Mouse (Mus musculus): Measurements from ENCODE around the gene Gp1ba.
A peak's percentile ranks its signal among the peaks of the same experiment; 100 is the strongest.

The Gp1ba gene

DNA sequence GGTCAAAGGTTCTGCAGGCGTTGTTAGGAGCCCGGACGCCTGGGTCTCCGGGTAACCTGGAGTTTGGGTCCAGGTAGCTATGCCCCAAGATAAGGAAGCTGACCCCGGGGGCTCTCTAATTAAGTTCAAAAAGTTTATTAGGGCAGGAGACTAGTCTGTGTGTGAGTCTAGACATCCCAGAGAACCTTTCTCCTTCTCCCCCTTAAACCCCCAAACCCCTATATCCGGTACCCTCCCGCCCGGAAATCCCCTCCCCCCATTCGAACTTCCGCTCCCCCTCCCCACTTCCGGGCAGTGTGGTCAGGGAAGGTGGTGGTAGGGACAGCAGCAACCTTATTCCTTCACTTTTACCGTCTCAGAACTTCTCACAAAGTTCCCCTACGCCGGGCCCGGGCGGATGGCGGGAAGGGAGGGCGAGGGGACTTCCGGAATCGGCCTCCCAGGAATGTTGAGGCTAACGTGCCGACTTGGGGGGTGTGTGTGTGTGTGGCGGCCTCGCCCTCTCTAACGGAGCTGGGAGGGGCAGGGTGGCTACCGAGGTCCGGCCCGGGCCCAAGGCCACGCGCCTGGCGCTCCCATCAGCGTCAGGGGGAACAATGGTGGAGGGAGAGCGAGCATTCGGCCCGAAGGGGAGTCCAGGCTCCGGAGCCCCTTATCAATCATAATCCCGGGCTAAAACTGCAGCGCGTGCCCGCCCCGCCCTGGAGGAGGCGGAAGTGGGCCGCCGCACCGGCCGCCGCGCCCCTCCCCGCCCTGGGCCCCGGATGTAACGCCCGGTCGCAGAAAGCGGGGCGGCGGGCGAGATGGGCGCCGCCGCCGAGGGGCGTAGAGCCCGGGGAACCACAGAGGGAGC, 14.6 kb downstream of the Gp1ba start:
- DNase-seq (ENCODE audit: low read depth, low spot score), result no peak

- peak; percentile 72 for DNase-seq (ENCODE audit: low read depth, low spot score)
These were observed 15.4 kb downstream of the Gp1ba start, which contains the start of gene Pfn1 for GRCm38 (mm10) chr11:70654198-70654922. Gene Pfn1 (minus strand): TSS chr11:70654644.

DNA sequence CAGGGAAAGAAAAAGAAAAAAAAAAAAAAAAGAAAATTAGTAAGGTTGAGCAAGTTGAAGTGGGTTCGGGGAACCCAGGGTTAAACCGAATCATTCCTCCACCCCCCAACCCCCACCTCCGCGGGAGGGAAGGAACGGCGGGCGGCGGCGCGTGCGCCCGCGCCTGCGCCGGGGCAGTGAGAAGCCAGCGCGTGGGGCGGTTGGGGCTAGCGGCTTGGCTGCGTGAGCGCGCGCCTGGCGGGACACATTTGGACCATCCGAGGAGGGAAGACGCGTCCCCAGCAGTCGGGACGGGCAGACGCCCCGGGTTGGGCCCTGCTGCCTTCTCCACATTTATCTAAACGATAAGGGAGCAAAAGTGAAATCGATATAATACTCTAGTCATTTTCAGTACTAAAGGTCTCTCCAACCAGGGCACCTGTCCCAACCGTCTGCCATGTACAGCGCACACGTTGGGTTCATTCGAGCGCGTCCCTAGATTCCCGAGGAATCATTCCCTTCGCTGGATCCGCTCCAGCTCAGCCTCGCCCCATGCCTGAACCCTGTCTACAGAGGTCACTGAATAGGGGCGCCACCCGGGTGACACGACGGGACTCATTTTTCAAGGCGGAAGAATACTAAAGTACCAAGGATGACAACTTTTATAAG, 16.1 kb downstream of the Gp1ba start:
- peak; percentile 67 for DNase-seq (ENCODE audit: low read depth, low spot score)

GRCm38 (mm10) chr11:70655571-70656455, 16.9 kb downstream of the Gp1ba start:
- DNase-seq (ENCODE audit: low read depth, low spot score), result no peak

DNA sequence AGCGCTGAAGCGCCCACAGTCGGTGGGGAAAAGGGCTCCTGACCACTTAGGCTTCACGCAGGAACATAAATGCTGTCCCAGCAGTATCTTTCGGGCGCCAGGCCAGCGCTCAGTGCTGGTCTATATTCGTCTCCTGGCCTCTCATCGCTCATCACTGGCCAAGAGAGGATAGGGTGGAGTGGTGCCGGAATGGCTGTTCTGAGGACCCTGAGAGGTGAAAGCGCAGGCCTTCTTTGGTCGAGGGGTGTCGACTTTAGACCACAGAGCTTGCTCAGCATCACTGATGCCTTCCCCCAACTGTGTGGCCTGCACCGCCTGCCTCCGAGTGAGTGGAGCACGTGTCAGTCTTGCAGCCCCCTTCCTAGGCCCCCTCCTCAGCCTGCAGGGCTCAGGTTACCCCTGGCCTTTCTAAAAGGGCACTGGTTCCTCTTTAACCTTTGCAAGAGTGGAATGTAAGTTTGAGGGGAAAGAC, 17.6 kb downstream of the Gp1ba start:
- DNase-seq (ENCODE audit: low read depth, low spot score), result no peak

DNA sequence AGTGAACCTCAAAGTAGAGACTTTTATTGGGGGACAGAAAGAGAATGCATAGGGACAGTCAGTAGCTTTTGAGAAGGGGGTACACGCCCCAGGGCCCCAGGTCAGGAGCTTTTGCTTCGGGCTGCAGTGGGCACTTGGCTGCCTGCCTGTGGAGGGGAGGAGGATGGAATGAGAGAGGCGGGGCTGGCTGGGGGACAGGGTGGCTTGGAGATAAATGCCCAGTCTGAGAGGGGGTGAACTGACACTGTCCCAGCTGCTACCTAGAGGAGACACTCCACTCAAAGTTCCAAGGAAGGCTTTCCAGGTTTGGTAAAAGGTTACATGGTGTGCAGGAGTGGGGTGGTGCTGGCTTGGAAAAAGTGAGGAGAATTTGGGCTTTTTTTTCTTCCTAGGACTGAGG, 18.0 kb downstream of the Gp1ba start, which contains the start of gene Eno3:
Eno3 (plus strand) TSS at position 239 of the 400 bp plus-strand sequence.
- no peak for DNase-seq (ENCODE audit: low read depth, low spot score)

DNA sequence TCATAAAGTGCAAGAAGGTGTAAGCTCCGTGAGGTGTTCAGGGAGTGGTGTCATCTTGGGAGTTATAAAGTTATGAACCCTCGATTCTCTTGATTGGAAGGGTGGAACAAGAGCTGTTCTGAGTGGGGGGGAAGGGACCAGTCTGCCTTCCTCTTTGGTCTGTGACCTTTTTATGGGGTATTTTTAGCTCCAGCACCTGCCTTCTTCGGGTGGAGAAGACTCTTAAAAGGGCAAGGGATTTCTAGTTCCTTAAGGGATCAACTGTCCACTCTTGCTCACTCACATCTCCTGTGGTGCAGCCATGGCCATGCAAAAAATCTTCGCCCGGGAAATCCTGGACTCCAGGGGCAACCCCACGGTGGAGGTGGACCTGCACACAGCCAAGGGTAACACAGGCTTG, 18.7 kb downstream of the Gp1ba start:
- DNase-seq (ENCODE audit: low read depth, low spot score), result no peak

- DNase-seq (ENCODE audit: low read depth, low spot score), result no peak
These were observed 19.1 kb downstream of the Gp1ba start for GRCm38 (mm10) chr11:70657991-70658390.

DNA sequence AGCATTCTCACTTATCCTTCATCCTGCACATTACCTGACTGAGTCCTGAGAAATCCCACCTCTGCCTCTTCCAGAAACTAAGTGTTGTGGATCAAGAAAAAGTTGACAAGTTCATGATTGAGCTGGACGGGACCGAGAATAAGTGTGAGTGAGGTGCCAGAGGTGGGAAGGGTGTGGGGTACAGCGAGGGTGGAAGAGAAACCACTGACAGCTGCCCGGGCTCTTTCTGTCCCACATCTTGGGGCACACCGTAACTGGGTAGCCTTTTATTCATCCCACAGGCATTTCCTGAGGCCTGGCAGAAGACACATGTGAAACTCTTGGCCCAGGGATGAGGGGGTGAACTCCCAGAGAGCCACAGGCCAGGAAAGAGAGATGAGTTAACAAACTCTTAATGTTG, 19.6 kb downstream of the Gp1ba start:
- no peak for DNase-seq (ENCODE audit: low read depth, low spot score)

DNA sequence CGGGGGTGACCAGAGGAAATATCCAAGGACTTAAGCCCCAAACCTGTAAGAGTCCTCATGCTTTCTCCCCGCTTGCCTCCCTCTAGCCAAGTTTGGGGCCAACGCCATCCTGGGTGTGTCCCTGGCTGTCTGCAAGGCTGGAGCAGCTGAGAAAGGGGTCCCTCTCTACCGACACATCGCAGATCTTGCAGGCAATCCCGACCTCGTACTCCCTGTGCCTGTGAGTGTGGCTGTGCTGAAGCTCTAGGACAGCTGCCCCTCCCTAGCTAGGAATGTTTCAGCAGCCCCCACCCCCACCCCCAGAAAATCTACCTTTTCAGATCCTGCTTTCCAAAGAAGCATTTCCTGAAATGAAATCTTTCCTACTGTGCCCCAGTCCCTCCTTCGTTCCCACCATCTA, 20.0 kb downstream of the Gp1ba start:
- no peak for DNase-seq (ENCODE audit: low read depth, low spot score)

GRCm38 (mm10) chr11:70660571-70660970, 21.6 kb downstream of the Gp1ba start:
- DNase-seq (ENCODE audit: low read depth, low spot score), result no peak

GRCm38 (mm10) chr11:70663101-70663500, 24.2 kb downstream of the Gp1ba start:
- DNase-seq (ENCODE audit: low read depth, low spot score), result no peak

DNA sequence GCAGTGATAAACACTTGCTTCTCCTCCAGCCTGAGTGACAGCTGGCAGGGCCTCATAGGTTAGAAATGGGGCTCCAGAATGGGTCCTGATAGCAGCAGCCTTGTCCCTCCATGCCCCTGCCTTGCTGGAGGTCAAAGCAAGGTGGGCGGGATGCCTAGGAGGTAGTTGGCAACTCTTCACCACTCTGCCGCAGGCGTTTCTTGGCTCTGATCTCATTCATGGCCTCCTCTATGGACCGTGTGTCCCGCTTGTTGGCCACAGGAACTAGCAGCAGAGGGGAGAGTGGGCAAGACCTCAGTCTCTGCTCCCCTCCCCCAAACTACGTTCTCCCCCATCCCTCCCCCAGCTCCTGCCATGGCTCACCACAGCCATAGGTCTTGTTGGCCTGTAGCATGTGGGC, 25.0 kb downstream of the Gp1ba start:
- DNase-seq (ENCODE audit: low read depth, low spot score), result no peak

DNA sequence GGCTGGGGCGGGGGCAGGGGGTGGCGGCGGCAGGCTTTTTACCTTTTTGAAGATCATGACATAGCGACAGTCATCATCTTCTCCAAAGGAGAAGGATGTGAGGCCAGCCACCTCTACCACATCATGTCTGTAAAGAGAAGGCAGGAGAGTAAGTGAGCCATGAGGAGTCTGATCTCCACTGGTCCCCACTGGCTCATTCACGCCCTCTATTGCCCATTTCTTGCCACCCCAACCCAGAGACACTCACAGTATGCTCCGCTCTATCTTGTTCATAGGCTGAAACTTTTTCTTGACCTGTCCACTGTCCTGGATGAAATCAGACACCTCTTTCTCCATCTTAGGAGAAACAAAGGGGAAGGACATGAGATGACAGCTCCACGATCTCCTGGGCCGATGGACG, 25.8 kb downstream of the Gp1ba start:
- DNase-seq (ENCODE audit: low read depth, low spot score), result no peak

DNA sequence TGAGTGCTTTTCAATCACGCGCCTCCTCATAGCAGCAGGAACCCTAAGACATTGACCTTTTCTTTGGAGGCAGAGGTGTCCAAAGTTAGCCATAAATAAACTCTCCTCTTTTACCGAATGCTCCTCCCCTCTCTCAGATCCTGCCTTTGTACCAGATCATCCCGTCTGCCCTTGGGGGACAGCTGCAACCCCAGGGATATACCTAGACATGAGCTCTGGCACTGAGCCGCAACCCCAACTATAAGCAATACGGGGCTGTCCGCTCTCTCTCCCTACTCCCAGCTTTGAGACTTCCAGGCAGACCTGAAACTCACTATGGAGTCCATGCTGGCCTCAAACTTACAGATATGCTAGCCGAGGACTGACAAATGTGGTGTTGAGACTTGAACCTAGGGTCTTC, 27.8 kb downstream of the Gp1ba start:
- DNase-seq (ENCODE audit: low read depth, low spot score), result no peak

- DNase-seq (ENCODE audit: low read depth, low spot score), result no peak
These were observed 28.6 kb downstream of the Gp1ba start for GRCm38 (mm10) chr11:70667271-70668150.

DNA sequence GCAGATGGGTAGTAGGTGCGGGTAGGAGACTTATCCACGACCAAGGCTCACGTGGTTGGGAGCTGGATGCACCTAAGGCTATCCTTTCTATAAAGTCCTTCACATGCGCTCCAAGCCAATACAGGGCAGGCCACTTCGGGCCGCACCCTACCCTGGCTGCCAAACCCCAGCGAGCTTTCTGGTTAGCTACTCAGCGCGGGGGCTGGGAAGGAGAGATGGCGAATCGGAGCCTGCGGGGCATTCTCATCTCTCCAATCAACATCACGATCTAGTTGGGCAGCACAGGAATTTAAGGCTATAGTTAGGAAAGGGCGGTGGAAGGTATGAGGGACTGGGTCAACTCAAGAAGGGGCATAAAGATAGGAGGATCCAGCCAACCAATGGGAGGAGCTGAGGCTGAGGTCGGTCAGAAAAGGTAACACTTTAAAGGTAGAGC, 29.4 kb downstream of the Gp1ba start:
- no peak for DNase-seq (ENCODE audit: low read depth, low spot score)

- peak; percentile 100 for DNase-seq (ENCODE audit: low read depth, low spot score)
These were observed 30.0 kb downstream of the Gp1ba start, which contains the start of gene Spag7 for GRCm38 (mm10) chr11:70668771-70669505. Gene Spag7 (minus strand): TSS chr11:70669416.

All from brain, embryonic 18.5 days (tissue).